Mouse (Mus musculus) kidney, postnatal 14 days (tissue): ENCODE measurements around the gene Xlr3b.
"Not testable (repeated sequence)": the region's sequence is repeated elsewhere in the genome, so short reads cannot be mapped to it uniquely, and the experiment has no call there.

Experiments used
- DNase-seq: peaks from one replicate; pipeline ENCODE4 v3.0.0; 2022; ENCODE audit warnings: mixed read lengths

Gene Xlr3b

GRCm38 (mm10) chrX:73191934-73192333, at the start of gene Xlr3b:
Xlr3b (plus strand) TSS chrX:73192207.
- DNase-seq: peak; percentile 30

DNA sequence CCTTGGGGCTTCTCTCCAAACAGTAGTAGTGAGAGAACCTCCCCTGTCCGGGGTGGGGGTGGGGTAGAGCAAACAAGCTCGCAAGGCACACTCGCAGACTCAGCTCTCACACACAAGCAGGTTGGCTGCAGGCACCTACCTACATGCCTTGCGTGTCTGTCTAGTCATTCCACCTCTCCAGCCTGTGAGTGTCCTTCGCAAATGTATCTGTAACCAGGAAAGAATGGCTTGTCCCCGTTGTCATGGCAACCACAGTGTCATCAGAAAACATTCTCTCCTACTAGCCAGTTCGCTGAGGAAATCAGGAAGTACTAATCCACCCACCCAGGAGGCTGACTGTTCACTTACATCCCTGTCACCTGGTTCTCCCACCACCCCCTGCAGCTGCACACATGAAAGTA, 48.8 kb upstream of the Xlr3b start:
- not testable (repeated sequence) for DNase-seq

GRCm38 (mm10) chrX:73148496-73148895, 43.5 kb upstream of the Xlr3b start, which contains the start of gene Xlr5b:
Xlr5b (plus strand) TSS chrX:73148796.
- DNase-seq: not testable (repeated sequence)

GRCm38 (mm10) chrX:73149350-73149749, 42.7 kb upstream of the Xlr3b start, which contains the start of gene DXBay18:
DXBay18 (minus strand) TSS chrX:73149450.
- DNase-seq: not testable (repeated sequence)

GRCm38 (mm10) chrX:73176889-73177288, 15.1 kb upstream of the Xlr3b start, which contains the start of gene Spin2d:
Spin2d (minus strand) TSS chrX:73176989.
- not testable (repeated sequence) for DNase-seq

DNA sequence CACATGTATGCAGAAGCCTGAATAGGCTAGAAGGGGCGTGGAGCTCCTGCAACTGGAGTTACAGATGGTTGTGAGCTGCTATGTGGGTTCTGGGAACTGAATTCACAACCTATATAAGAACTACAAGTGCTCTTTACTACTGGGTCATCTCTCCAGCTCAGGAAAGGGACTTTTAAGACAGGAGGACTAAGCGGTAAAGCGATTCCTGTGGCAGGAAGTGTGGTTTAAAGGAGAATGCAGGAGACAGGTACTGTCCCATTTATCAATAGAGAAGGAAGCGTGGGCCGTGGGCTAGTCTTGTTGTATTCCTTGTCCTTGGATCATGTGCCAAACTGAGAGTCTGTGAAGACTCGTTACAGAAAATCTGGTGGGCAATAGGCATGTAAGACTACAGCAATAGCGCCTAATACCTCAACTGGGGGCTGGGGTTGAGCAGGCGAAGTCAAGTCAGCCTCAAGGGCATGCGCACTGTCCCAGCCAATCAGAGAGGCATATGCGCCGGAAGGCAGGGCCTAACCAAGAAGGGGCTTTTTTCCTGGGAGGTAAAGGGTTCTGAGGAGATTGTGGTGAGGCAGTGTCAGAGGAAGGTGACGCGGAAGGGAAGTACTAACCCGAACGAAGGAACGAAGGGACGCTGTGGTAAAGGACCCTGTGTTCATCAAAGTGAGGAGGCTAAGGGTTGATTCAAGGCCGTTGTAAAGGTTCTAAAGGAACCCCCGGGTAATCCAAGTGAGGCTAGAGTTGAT, 22.0 kb downstream of the Xlr3b start, which contains the start of gene Xlr4b:
TSS of gene Xlr4b (plus strand) at position 515 of the 746 bp plus-strand sequence.
- DNase-seq: not testable (repeated sequence)

DNA sequence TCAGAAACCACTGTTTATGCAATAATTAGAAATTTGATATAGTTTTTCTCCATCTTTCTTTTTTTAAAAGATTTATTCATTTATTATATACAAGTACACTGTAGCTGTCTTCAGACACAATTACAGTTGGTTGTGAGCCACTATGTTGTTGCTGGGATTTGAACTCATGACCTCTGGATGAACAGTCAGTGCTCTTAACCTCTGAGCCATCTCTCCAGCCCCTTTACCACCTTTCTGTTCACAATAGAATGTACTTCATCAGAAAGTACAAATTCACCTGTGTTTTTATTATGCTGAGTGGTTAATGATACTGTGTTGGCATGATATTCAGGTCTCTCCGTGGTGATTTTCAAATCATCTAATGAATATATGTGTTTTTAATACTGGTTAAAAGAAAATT, 33.4 kb downstream of the Xlr3b start:
- no peak for DNase-seq

GRCm38 (mm10) chrX:73227914-73228605, 36.1 kb downstream of the Xlr3b start, which contains the start of gene F8a:
F8a (plus strand) TSS chrX:73228291.
- peak; percentile 87 for DNase-seq

- DNase-seq: peak; percentile 59
Measured at GRCm38 (mm10) chrX:73228606-73229214, 36.7 kb downstream of the Xlr3b start.

DNA sequence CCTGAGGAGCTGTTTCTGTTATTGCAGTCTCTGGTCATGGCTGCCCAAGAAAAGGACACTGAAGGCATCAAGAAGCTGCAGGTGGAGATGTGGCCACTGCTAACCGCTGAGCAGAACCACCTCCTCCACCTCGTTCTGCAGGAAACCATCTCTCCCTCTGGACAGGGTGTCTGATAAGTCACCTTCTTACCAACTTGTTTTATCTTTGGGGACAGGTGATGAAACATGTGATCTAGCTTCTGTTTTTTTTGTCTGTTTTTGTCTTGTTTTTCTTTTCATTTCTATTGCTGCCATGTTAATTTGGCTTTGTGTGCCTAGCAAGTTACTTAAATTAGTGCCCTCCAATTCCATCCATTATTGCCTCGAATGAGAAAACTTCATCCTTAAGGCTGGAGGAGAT, 37.3 kb downstream of the Xlr3b start:
- no peak for DNase-seq

- not testable (repeated sequence) for DNase-seq
Measured at GRCm38 (mm10) chrX:73242821-73243325, 50.9 kb downstream of the Xlr3b start, which contains the start of gene Xlr4c. Xlr4c (minus strand) TSS chrX:73243130.
